Mouse (Mus musculus): ENCODE measurements around the gene Nfic. TPM values are rescaled to one million over a fixed set of nuclear protein-coding genes. Genes with fewer than 3 reads are reported as not detected.
A peak's percentile ranks its signal among the peaks of the same experiment; 100 is the strongest.

Gene Nfic
- polyA plus RNA-seq, 1 experiment = 19.4 TPM

- TF ChIP-seq POLR2A (IDR thresholded peaks at IDR 0.05; ENCODE audit: low read depth, low read length) (0 out of 2 replicates have a peak, but pooled peaks have one; percentile 15), CTCF (IDR thresholded peaks at IDR 0.05; ENCODE audit: extremely low read depth, insufficient read length, insufficient replicate concordance, low read depth, low read length) (no peak)
- no peak overlapping the region for H3K27ac ChIP-seq (ENCODE audit: insufficient read depth, low read depth, low read length)
- peak overlapping the region; percentile 72 for H3K4me3 ChIP-seq (ENCODE audit: low read depth, low read length)
- peaks cover 32% of the 10 kb centered on the region for H3K36me3 ChIP-seq (ENCODE audit: control insufficient read depth, insufficient read depth, low read length)
- WGBS = 92% methylated on average over 4 of the region's 4 CpGs
- peaks cover 13% of the 10 kb centered on the region; the same call in 1 of the 2 replicates for H3K4me1 ChIP-seq (ENCODE audit: control insufficient read depth, insufficient read depth, insufficient read length, low read length)
- H3K27me3 ChIP-seq (ENCODE audit: control insufficient read depth, insufficient read depth, low read length) = no peaks in the 10 kb centered on the region
Observed at GRCm38 (mm10) chr10:81395865-81396264, 59.6 kb downstream of the Nfic start.

GRCm38 (mm10) chr10:81395127-81395526, 60.3 kb downstream of the Nfic start:
- 16% methylated on average over 5 of the region's 5 CpGs for WGBS
- peaks cover 29% of the 10 kb centered on the region for H3K36me3 ChIP-seq (ENCODE audit: control insufficient read depth, insufficient read depth, low read length)
- peaks cover 20% of the 10 kb centered on the region for H3K4me1 ChIP-seq (ENCODE audit: control insufficient read depth, insufficient read depth, insufficient read length, low read length)
- no peaks in the 10 kb centered on the region for H3K27me3 ChIP-seq (ENCODE audit: control insufficient read depth, insufficient read depth, low read length)
- H3K27ac ChIP-seq (ENCODE audit: insufficient read depth, low read depth, low read length) = peak overlapping the region; percentile 99; the same call in 1 of the 2 replicates
- peak overlapping the region; percentile 72 for H3K4me3 ChIP-seq (ENCODE audit: low read depth, low read length)
- TF ChIP-seq POLR2A (IDR thresholded peaks at IDR 0.05; ENCODE audit: low read depth, low read length) = no peak
- peak; percentile 95 for TF ChIP-seq CTCF (IDR thresholded peaks at IDR 0.05; ENCODE audit: extremely low read depth, insufficient read length, insufficient replicate concordance, low read depth, low read length)

- peaks cover 27% of the 10 kb centered on the region for H3K36me3 ChIP-seq (ENCODE audit: control insufficient read depth, insufficient read depth, low read length)
- H3K27ac ChIP-seq (ENCODE audit: insufficient read depth, low read depth, low read length) = peak overlapping the region; percentile 99
- no peaks in the 10 kb centered on the region for H3K27me3 ChIP-seq (ENCODE audit: control insufficient read depth, insufficient read depth, low read length)
- TF ChIP-seq CTCF (IDR thresholded peaks at IDR 0.05; ENCODE audit: extremely low read depth, insufficient read length, insufficient replicate concordance, low read depth, low read length) = no peak
- no peak for TF ChIP-seq POLR2A (IDR thresholded peaks at IDR 0.05; ENCODE audit: low read depth, low read length)
- H3K4me3 ChIP-seq (ENCODE audit: low read depth, low read length) = peak overlapping the region; percentile 72
- WGBS = 2% methylated on average over 19 of the region's 19 CpGs
- H3K4me1 ChIP-seq (ENCODE audit: control insufficient read depth, insufficient read depth, insufficient read length, low read length) = peaks cover 27% of the 10 kb centered on the region
Observed at GRCm38 (mm10) chr10:81393456-81394063, 61.9 kb downstream of the Nfic start.

GRCm38 (mm10) chr10:81392781-81393185, 62.7 kb downstream of the Nfic start, which contains the start of gene Smim24:
Gene Smim24 (plus strand): TSS chr10:81393051.
- H3K36me3 ChIP-seq (ENCODE audit: control insufficient read depth, insufficient read depth, low read length) = peaks cover 34% of the 10 kb centered on the region
- WGBS = 15% methylated on average over 14 of the region's 14 CpGs
- TF ChIP-seq POLR2A (IDR thresholded peaks at IDR 0.05; ENCODE audit: low read depth, low read length) (peak; percentile 95; the same call in 1 of the 2 replicates), CTCF (IDR thresholded peaks at IDR 0.05; ENCODE audit: extremely low read depth, insufficient read length, insufficient replicate concordance, low read depth, low read length) (no peak)
- peaks cover 27% of the 10 kb centered on the region for H3K4me1 ChIP-seq (ENCODE audit: control insufficient read depth, insufficient read depth, insufficient read length, low read length)
- no peaks in the 10 kb centered on the region for H3K27me3 ChIP-seq (ENCODE audit: control insufficient read depth, insufficient read depth, low read length)
- peak within 1 kb of the TSS; percentile 100 for H3K27ac ChIP-seq (ENCODE audit: insufficient read depth, low read depth, low read length)
- H3K4me3 ChIP-seq (ENCODE audit: low read depth, low read length) = peak within 1 kb of the TSS; percentile 72

- Histone ChIP-seq H3K4me3 (ENCODE audit: low read depth, low read length) (peak overlapping the region; percentile 65), H3K36me3 (ENCODE audit: control insufficient read depth, insufficient read depth, low read length) (peaks cover 39% of the 10 kb centered on the region), H3K27ac (ENCODE audit: insufficient read depth, low read depth, low read length) (peak overlapping the region; percentile 100), H3K4me1 (ENCODE audit: control insufficient read depth, insufficient read depth, insufficient read length, low read length) (peaks cover 27% of the 10 kb centered on the region), H3K27me3 (ENCODE audit: control insufficient read depth, insufficient read depth, low read length) (no peaks in the 10 kb centered on the region)
- 38% methylated on average over 6 of the region's 6 CpGs for WGBS
- no peak for TF ChIP-seq CTCF (IDR thresholded peaks at IDR 0.05; ENCODE audit: extremely low read depth, insufficient read length, insufficient replicate concordance, low read depth, low read length)
- TF ChIP-seq POLR2A (IDR thresholded peaks at IDR 0.05; ENCODE audit: low read depth, low read length) = no peak; the same call in 1 of the 2 replicates
Observed at GRCm38 (mm10) chr10:81392270-81392669, 63.2 kb downstream of the Nfic start.

GRCm38 (mm10) chr10:81390678-81390965, 64.8 kb downstream of the Nfic start:
- WGBS = 89% methylated on average over 13 of the region's 13 CpGs
- Histone ChIP-seq H3K27me3 (ENCODE audit: control insufficient read depth, insufficient read depth, low read length) (no peaks in the 10 kb centered on the region), H3K4me1 (ENCODE audit: control insufficient read depth, insufficient read depth, insufficient read length, low read length) (peaks cover 29% of the 10 kb centered on the region), H3K36me3 (ENCODE audit: control insufficient read depth, insufficient read depth, low read length) (peaks cover 37% of the 10 kb centered on the region), H3K4me3 (ENCODE audit: low read depth, low read length) (no peak overlapping the region), H3K27ac (ENCODE audit: insufficient read depth, low read depth, low read length) (no peak overlapping the region)
- TF ChIP-seq POLR2A (IDR thresholded peaks at IDR 0.05; ENCODE audit: low read depth, low read length) (no peak), CTCF (IDR thresholded peaks at IDR 0.05; ENCODE audit: extremely low read depth, insufficient read length, insufficient replicate concordance, low read depth, low read length) (no peak)

- H3K27ac ChIP-seq (ENCODE audit: insufficient read depth, low read depth, low read length) = peak overlapping the region; percentile 25; the same call in 1 of the 2 replicates
- no peak overlapping the region for H3K4me3 ChIP-seq (ENCODE audit: low read depth, low read length)
- H3K27me3 ChIP-seq (ENCODE audit: control insufficient read depth, insufficient read depth, low read length) = no peaks in the 10 kb centered on the region
- H3K36me3 ChIP-seq (ENCODE audit: control insufficient read depth, insufficient read depth, low read length) = peaks cover 33% of the 10 kb centered on the region
- WGBS = 57% methylated on average over 23 of the region's 23 CpGs
- H3K4me1 ChIP-seq (ENCODE audit: control insufficient read depth, insufficient read depth, insufficient read length, low read length) = peaks cover 34% of the 10 kb centered on the region
- TF ChIP-seq CTCF (IDR thresholded peaks at IDR 0.05; ENCODE audit: extremely low read depth, insufficient read length, insufficient replicate concordance, low read depth, low read length) (peak; percentile 98), POLR2A (IDR thresholded peaks at IDR 0.05; ENCODE audit: low read depth, low read length) (no peak)
Observed at GRCm38 (mm10) chr10:81389801-81390677, 65.4 kb downstream of the Nfic start.
